Mouse (Mus musculus): Measurements from ENCODE around the gene Gpx2. TPM values are rescaled to one million over a fixed set of nuclear protein-coding genes. Genes with fewer than 3 reads are reported as not detected.
A peak's percentile ranks its signal among the peaks of the same experiment; 100 is the strongest.

Gene Gpx2
- total RNA-seq, 2 experiments from 2014 or later = not detected

- Histone ChIP-seq H3K27ac (no peak overlapping the region), H3K4me3 (no peak overlapping the region)
- DNase-seq = no peak
- intact Hi-C loops (cut with DNase I) = no loop called here
- no peak for TF ChIP-seq CTCF (IDR thresholded peaks at IDR 0.05)
Observed at GRCm38 (mm10) chr12:76771540-76771939, 23.8 kb downstream of the Gpx2 start.

GRCm38 (mm10) chr12:76770841-76771500, 24.4 kb downstream of the Gpx2 start:
- no peak for TF ChIP-seq CTCF (IDR thresholded peaks at IDR 0.05)
- no peak for DNase-seq
- Histone ChIP-seq H3K27ac (no peak overlapping the region), H3K4me3 (no peak overlapping the region)
- intact Hi-C loops (cut with DNase I) = no loop called here

GRCm38 (mm10) chr12:76765901-76766630, 29.3 kb downstream of the Gpx2 start:
- no peak for TF ChIP-seq CTCF (IDR thresholded peaks at IDR 0.05)
- intact Hi-C loops (cut with DNase I) = no loop called here
- no peak for DNase-seq
- H3K27ac ChIP-seq = peak overlapping the region; percentile 99
- H3K4me3 ChIP-seq = peak overlapping the region; percentile 82

- Histone ChIP-seq H3K4me3 (peak within 1 kb of the TSS; percentile 82), H3K27ac (peak within 1 kb of the TSS; percentile 99)
- peak; percentile 93 for DNase-seq
- intact Hi-C loops (cut with DNase I) = no loop called here
- TF ChIP-seq CTCF (IDR thresholded peaks at IDR 0.05) = peak; percentile 6; the same call in 1 of the 2 replicates
Observed at GRCm38 (mm10) chr12:76765354-76765851, 30.0 kb downstream of the Gpx2 start, which contains the start of the genes Churc1 and Fntb. Gene Churc1 (plus strand): TSS chr12:76765538. Gene Fntb (plus strand): TSS chr12:76765589.

- Histone ChIP-seq H3K27ac (no peak overlapping the region), H3K4me3 (peak overlapping the region; percentile 28; the same call in 1 of the 2 replicates)
- no peak for DNase-seq
- TF ChIP-seq CTCF (IDR thresholded peaks at IDR 0.05) = peak; percentile 66
- intact Hi-C loops (cut with DNase I) = loop anchor here (10.0 kb wide), 1 partner anchor 258 kb away; no protein-coding TSS in a partner anchor
Observed at GRCm38 (mm10) chr12:76752652-76753318, 42.6 kb downstream of the Gpx2 start.

GRCm38 (mm10) chr12:76750866-76751459, 44.4 kb downstream of the Gpx2 start:
- DNase-seq = no peak
- Histone ChIP-seq H3K4me3 (no peak overlapping the region), H3K27ac (no peak overlapping the region)
- no peak for TF ChIP-seq CTCF (IDR thresholded peaks at IDR 0.05)
- intact Hi-C loops (cut with DNase I) = loop anchor here (10.0 kb wide), 1 partner anchor 256 kb away; no protein-coding TSS in a partner anchor

Other genes with a start within 250 kb of the Gpx2 start
- gene Sptb, start 85.0 kb downstream of the Gpx2 start, total RNA-seq (2021) = 100 to 1,000 TPM; 141 to 172 TPM
- 10 to 100 TPM; 53.8 to 69.8 TPM for gene Churc1, start 30.0 kb downstream of the Gpx2 start, total RNA-seq (2021)
- 10 to 100 TPM; 11.2 to 13.3 TPM for gene Fntb, start 30.0 kb downstream of the Gpx2 start, total RNA-seq (2021)
- 1 to 10 TPM; 1.0 to 5.6 TPM for gene Rab15, start 27.4 kb upstream of the Gpx2 start, total RNA-seq (2021)
- 10 to 100 TPM; 40.4 to 43.8 TPM for gene Max, start 166.6 kb upstream of the Gpx2 start, total RNA-seq (2021)